Mouse (Mus musculus): Measurements from ENCODE around the gene Cd99l2.

Gene Cd99l2

DNA sequence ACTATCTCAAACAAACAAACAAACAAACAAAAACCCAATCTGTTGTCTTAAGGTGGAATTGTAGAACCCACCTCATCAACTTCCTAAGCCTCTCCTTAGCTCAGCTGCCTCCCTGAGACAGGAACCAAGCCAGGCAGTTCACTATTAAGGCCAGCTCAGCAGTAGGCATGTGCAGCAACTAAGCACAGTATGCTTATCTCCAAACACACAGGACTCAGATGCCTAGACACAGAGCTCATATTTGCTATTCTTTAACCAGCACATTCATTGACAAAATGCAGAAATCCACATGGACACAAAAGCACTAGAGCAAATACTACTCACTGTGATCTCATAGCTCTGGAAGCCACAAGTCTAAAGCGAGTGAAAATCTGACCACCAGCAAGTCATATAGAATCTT, 27.2 kb downstream of the Cd99l2 start:
- DNase-seq: no peak

GRCm38 (mm10) chrX:71464138-71464826, 28.4 kb downstream of the Cd99l2 start:
- DNase-seq: no peak

DNA sequence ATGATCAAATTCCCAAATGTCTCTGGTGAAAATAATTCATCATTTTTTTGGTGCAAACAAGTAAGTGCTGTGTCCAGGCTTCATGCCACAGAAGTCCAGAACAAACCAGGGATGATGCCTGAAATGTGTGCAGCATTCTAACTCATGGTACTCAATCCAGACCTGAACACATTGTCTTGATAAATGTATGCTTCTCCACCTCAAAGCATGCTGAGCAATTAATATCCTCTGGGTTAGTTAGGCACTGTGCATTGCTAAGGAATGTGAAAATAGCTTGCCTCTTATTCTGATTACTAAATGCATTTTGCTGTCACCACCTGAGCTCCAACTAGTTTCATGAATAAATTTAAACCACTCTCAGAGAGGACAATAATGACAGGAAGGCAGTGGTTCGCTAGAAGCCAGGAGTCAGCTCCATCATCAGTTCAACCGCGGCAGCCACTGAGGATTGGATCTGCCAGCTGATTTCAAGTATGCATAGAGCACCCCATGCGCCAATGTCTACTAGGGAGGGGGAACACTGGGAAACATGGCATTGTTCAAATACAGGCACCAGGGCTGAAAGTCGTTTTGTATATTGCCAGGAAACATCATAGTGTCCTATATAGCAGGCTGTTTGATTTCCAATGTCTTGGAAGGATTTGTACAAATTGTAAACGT, 36.4 kb downstream of the Cd99l2 start:
- DNase-seq: no peak

- DNase-seq: no peak
These were observed 49.7 kb downstream of the Cd99l2 start for GRCm38 (mm10) chrX:71442916-71443315.

GRCm38 (mm10) chrX:71439473-71439872, 53.2 kb downstream of the Cd99l2 start:
- no peak for DNase-seq

- no peak for DNase-seq
These were observed 57.1 kb downstream of the Cd99l2 start for GRCm38 (mm10) chrX:71435542-71435941.

DNA sequence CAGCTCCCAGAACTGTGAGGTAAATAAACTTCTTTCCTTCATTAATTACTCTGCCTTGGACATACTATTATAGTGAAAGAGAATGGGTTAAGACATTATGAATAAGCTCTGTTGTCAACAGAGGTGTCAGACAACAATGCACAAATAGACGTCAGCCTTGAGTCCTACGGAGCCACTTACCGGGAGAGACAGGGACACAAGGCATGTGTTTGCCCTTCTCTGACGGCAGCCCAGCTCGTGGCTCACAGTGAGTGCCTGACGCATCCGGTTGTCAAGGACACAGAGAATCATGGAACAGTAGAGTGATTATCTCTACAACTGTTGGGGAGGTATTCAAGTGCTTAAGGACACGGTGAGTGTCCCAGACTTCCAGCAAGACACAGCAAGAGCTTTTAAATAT, 57.8 kb downstream of the Cd99l2 start:
- DNase-seq: no peak

GRCm38 (mm10) chrX:71434448-71434847, 58.2 kb downstream of the Cd99l2 start:
- DNase-seq: no peak

- DNase-seq: no peak
These were observed 61.7 kb downstream of the Cd99l2 start for GRCm38 (mm10) chrX:71430900-71431299.

DNA sequence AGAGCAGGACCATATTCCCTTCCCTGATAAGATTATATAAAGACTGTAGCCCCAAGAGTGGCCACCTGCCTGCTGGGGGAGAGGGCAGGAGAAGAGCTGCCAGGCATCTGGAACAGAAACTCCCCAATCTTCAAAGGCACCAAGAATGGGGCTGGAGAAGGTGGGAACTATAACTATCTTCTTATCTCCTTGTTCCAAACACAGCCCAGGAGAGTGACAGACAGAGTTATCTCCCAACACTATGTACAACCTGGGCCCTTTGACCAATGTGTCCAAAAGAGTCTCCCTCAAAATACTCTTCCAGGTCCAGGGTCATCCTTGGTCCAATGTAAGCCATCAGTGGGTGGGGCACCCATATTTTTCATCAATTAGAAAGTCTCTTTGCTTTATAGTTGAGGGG, 65.2 kb downstream of the Cd99l2 start:
- no peak for DNase-seq

DNA sequence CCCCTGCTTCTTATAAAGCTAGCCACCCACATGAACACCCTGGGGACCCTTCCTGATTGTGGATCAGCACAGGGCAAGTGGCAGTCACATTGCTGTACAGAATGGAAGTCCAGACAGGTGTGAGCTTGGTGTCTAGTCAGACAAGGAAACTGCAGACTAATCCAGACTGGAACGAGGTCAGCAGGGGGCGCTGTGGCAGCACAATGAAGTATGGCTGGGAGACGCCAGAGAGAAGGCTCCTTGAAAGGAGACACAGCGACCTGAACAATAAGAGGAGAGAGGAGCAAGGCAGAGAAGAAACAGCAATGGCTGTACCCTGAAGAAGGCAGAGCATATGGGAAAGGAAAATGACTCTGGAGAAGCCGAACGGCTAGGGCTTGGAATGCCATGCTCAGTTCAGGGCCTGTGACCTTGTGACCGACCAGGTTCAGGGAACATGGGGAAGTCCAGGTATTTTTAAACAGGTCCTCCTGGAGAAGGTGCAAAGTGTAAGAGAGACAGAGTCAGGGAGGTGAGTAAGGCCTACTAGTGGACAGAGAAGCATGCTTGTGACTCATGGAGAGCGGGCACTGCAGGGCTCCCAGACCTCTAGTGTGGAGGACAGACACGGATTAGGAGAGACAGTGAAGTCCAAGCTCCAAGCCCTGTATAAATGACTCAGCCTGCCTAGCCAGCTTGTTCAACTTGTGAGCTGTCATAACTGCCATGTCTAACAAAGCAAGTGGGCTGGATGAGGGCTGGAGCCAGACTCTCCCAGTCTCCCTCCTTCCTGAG, 66.7 kb downstream of the Cd99l2 start:
- peak; percentile 62 for DNase-seq

DNA sequence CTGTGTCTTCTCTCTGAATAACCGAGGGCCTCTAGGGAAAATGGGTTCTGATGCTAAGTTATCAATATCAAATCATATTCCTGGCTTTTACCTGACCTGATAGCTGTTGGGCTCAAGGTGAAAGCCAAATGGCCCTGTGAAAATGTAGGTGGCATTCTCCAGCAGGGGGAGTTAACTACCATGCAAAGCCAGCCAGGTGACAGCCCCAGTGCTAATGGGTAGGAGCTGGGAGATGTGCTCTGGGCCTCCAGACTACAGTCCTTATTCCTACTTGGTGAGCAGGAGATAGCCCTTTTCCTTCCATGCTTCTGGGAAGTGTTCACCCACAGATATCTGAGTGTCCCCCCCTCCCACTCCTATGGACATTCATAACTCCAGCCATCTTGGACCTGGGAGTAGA, 67.8 kb downstream of the Cd99l2 start:
- DNase-seq: no peak

GRCm38 (mm10) chrX:71413616-71414015, 79.0 kb downstream of the Cd99l2 start:
- DNase-seq: no peak

DNA sequence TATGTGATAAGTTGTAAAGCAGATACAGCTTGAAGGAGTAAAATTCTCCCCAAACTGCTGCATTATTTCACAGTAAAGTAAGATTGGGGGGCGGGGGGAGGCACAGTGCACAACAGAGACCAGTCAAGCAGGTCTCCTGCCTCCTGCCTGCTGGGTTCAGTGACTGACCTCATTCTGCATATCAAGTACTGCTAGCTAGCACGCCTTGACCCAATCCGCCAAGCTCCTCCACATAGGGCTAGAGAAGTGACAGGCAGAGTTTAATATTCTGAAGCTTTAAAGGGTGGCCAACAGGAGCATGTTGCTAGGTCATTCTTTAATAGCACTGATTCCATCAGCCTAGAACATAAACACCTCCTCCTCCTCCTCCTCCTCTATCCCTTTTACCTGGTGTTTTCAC, 79.9 kb downstream of the Cd99l2 start:
- no peak for DNase-seq

- DNase-seq: no peak
These were observed 84.3 kb downstream of the Cd99l2 start for GRCm38 (mm10) chrX:71408386-71408785.

GRCm38 (mm10) chrX:71406290-71406689, 86.4 kb downstream of the Cd99l2 start:
- DNase-seq: no peak

GRCm38 (mm10) chrX:71396326-71396725, 96.3 kb downstream of the Cd99l2 start:
- DNase-seq: no peak

DNA sequence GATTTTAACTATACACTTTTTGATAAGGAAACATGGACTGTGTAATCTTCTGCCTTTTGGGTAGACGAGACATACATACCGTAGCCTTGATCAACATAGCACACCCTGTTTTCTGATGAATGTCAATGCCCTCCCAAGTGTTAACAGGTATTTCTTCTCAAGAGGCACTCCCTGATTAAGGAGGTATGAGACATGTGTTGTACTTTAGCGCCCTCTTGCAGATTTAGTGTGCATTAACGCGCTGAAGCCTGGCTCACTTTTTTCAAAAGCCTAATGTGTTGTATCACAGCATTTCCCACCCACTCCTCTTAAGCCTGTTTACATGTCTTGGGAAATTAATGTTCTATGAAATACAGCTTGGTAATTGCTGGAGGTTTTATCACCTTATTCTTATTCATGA, 111.1 kb downstream of the Cd99l2 start:
- DNase-seq: peak; percentile 16

DNA sequence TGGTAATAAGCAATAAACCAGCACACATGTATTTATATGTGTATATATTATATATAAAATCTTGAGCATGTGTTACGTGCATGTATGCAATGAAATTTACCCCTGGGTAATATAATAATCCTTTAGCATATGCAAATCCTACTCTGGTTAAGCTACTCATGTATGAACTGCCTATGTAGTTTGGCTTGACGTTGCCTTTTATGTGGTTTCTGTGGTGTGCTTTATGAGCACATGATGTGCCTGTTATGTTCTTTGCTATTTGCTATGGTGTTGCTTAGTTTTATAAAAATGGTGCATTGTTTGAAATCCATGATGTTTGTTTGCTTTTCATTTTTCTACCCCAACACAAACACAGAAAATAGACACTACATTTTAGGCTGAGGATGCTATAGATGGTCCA, 114.2 kb downstream of the Cd99l2 start:
- no peak for DNase-seq

DNA sequence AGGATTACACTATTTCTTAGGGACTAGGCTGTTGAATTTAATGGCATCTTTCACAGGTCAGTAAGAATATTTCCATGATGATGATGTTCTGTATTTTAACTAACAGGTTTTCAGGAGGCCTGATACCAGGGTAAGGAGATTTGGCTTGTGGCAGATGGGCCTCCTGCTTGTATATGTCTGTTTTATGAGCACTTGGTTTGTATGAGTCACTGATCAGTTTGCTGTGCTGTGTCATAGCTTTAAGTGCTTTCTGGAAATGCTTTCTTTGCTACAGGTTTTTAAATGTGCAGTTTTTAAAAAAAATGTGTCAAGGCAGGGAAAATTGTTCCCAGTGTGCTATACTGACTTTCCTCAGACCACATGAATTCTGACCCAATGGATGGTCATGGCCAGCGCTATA, 115.9 kb downstream of the Cd99l2 start:
- no peak for DNase-seq
